Mouse (Mus musculus) heart, embryonic 15.5 days (tissue): ENCODE results near the gene Coro2b. TPM values are rescaled to one million over a fixed set of nuclear protein-coding genes. Genes with fewer than 3 reads are reported as not detected.

Experiments used
- ATAC-seq: fragments of 200-750 bp; cut with Nextera tagmentation; replicated peaks from 2 replicates; pipeline ENCODE4 v1.8.0; 2017; ENCODE audit warnings: low read depth, moderate TSS enrichment; ENCODE audit not compliant: insufficient number of reproducible peaks, insufficient read depth, low FRiP score
- H3K27ac ChIP-seq: fragments of 300-500 bp; sonication (generic); 2 replicates; pipeline ENCODE4 v1.5.1; 2015; ENCODE audit warnings: mild to moderate bottlenecking, inconsistent platforms
- H3K27me3 ChIP-seq: fragments of 300-500 bp; sonication (generic); 2 replicates; pipeline ENCODE4 v1.6.1; 2015; ENCODE audit warnings: inconsistent platforms
- H3K36me3 ChIP-seq: fragments of 300-500 bp; sonication (generic); 2 replicates; pipeline ENCODE4 v1.6.1; 2015; ENCODE audit warnings: mild to moderate bottlenecking, inconsistent platforms
- H3K4me1 ChIP-seq: fragments of 300-500 bp; sonication (generic); replicated peaks from 2 replicates; pipeline ENCODE4 v1.6.1; 2015; ENCODE audit warnings: inconsistent platforms
- H3K4me2 ChIP-seq: fragments of 300-500 bp; sonication (generic); 2 replicates; pipeline ENCODE4 v1.6.1; 2015; ENCODE audit warnings: inconsistent platforms, mild to moderate bottlenecking, moderate library complexity
- H3K4me3 ChIP-seq: fragments of 300-500 bp; sonication (generic); 2 replicates; pipeline ENCODE4 v1.5.1; 2015; ENCODE audit warnings: mild to moderate bottlenecking, inconsistent platforms
- H3K9ac ChIP-seq: fragments of 300-500 bp; sonication (generic); 2 replicates; pipeline ENCODE4 v1.6.1; 2015; ENCODE audit warnings: mild to moderate bottlenecking, inconsistent platforms
- H3K9me3 ChIP-seq: fragments of 300-500 bp; sonication (generic); replicated peaks from 2 replicates; pipeline ENCODE4 v1.6.1; 2016; ENCODE audit warnings: inconsistent platforms
- WGBS: fragments of 180-500 bp; shearing (Covaris S2); methylation state at CpG from one replicate; pipeline ENCODE4 v1.1.7; 2015; ENCODE audit warnings: mixed read lengths; 5-methylcytosine and 5-hydroxymethylcytosine counted together
- polyA plus RNA-seq: library from polyadenylated mRNA; unstranded; fragments of >200 nt; fragmentation: Nextera tagmentation; extraction: Ambion mirVana; gene quantifications from 2 replicates; pipeline ENCODE4 v1.2.1, GENCODE M21; 2015

The Coro2b gene
- polyA plus RNA-seq, 1 experiment from 2014 or later, result 5.7 TPM

DNA sequence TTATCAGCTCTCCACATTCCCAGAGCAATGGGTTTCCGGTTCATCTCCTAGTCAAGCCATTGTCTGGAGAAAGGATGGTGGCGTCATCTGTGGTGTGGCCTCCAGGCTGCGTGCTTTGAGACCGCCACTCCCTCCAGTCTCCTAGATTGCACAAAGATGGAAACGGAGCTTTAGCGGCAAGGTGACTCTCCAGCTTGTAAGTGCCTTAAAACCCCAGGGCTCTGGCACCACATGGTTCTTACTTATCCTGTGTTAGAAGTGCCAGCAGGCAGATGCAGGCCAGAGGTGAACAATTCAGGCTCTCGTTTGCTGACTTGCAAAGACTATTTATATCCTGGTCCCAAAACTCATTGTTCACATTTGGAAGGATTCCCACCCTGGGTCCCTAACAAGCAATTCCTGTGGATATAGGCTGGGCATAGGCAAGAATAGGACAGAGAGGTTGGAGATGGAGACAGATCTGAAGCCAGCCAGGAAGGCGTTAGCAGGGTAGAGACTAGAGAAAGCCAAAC, 155.4 kb downstream of the Coro2b start:
- no peaks in the 10 kb centered on the region for H3K9me3 ChIP-seq
- no peak overlapping the region for H3K9ac ChIP-seq
- H3K27ac ChIP-seq, result peak overlapping the region; percentile 73
- 25% methylated on average over 8 of the region's 8 CpGs for WGBS
- H3K27me3 ChIP-seq, result no peaks in the 10 kb centered on the region
- peak; percentile 60 for ATAC-seq
- H3K4me1 ChIP-seq, result peaks cover 31% of the 10 kb centered on the region
- H3K36me3 ChIP-seq, result peaks cover 33% of the 10 kb centered on the region
- H3K4me3 ChIP-seq, result no peak overlapping the region
- peak overlapping the region; percentile 4 for H3K4me2 ChIP-seq

DNA sequence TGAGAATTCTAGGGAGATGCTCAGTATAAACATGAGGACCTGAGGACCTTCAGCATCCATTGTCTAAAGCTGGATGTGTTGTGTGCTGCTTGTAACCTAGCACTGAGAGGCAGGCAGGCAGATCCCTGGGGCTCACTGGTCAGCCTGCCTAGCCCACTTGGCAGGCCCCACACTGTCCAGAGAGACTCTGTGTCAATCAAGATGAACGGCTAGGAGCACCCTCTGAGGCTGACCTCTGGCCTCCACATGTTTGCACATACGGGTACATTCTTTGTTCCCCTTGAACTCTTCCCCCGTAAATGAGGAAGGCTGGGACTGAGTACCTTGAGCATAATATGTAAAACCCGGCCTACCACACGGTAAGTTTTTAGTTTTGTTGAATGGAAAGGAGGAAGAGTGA, 156.5 kb downstream of the Coro2b start:
- 63% methylated on average over 5 of the region's 5 CpGs for WGBS
- Histone ChIP-seq H3K4me2 (no peak overlapping the region), H3K27ac (peak overlapping the region; percentile 73), H3K4me1 (peaks cover 33% of the 10 kb centered on the region), H3K9ac (no peak overlapping the region), H3K36me3 (peaks cover 42% of the 10 kb centered on the region), H3K9me3 (no peaks in the 10 kb centered on the region), H3K4me3 (no peak overlapping the region), H3K27me3 (no peaks in the 10 kb centered on the region)
- no peak for ATAC-seq

DNA sequence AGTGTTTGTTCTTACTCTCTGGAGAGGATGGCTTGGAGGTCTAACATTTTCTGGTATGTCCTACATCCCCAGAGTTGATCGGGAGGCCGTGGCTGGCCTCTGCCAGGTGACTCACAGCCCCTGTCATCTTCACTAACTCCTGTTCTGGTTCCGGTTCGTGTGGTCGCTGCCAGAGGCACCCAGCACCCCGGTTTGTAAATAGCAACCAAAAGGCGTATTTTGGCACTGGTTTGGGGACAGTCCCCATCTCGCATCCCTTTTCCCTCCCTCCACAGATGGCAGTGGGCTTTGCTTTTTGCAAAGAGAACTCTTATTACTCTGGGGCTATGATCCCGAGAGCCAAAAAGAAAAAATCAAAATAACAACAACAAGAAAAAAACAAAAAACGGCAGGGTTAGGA, 158.9 kb downstream of the Coro2b start:
- Histone ChIP-seq H3K4me2 (no peak overlapping the region), H3K4me1 (peaks cover 51% of the 10 kb centered on the region), H3K9ac (no peak overlapping the region), H3K27me3 (no peaks in the 10 kb centered on the region), H3K36me3 (peaks cover 62% of the 10 kb centered on the region), H3K27ac (no peak overlapping the region), H3K9me3 (no peaks in the 10 kb centered on the region), H3K4me3 (no peak overlapping the region)
- no peak for ATAC-seq
- 93% methylated on average over 10 of the region's 10 CpGs for WGBS

DNA sequence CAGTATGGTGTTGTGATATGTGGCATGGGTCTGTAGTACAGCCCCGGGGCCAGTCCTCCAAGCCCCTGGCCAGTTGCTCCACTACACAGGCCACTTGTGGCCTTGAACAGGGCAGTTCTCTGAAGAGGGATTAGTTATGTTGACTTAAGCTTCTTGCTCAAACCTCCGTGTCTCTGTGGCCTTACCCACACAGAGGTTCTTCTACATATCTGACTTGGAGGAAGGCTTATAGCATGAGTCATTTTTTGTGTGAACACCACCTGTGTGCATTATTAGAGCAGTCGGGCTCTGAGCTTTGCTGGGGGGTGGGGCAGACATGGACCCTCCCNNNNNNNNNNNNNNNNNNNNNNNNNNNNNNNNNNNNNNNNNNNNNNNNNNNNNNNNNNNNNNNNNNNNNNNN, 162.6 kb downstream of the Coro2b start:
- Histone ChIP-seq H3K27ac (peak overlapping the region; percentile 21; the same call in 1 of the 2 replicates), H3K27me3 (no peaks in the 10 kb centered on the region), H3K36me3 (peaks cover 59% of the 10 kb centered on the region), H3K4me2 (no peak overlapping the region), H3K9me3 (no peaks in the 10 kb centered on the region), H3K4me3 (no peak overlapping the region), H3K4me1 (peaks cover 50% of the 10 kb centered on the region), H3K9ac (no peak overlapping the region)
- no peak for ATAC-seq
- WGBS, result 67% methylated on average over 3 of the region's 3 CpGs

DNA sequence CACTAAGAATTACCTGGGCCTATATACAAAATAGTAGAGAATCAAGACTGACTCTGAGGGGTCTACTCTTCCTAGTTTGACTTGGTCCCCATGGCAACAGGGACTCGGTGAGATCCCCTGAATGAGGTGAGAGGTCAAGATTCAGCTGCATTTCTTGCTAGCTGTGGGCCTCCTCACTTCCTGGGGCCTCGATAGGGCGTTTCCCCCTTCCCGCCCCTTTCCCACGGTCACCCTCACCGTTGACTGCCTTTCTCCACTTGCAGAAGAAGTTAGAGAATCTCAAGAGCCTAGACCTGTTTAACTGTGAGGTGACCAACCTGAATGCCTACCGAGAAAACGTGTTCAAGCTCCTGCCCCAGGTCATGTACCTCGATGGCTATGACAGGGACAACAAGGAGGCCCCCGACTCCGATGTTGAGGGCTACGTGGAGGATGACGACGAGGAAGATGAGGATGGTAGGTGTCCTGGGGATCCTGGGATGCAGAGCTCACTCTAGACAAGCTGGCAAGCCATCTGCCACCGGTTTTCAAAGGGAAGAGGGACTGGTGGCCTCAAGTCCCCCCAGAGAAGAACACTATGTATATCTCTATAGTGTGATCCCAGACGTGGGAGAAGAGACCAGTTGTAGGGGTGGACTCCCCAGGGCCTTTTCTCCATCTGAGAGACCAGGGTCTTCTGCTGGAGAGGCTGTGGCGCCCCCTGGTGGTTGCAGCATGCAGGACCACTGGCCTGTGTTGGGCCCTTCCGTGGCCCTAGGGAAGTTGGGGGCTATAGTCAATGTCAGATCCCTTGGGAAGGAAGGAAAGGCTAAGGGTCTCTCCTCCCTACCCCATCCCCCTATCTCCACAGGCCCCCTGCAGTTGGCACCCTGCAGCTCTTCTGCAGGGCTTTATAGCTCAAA, 163.4 kb downstream of the Coro2b start:
- H3K36me3 ChIP-seq, result peaks cover 55% of the 10 kb centered on the region
- peaks cover 57% of the 10 kb centered on the region for H3K4me1 ChIP-seq

DNA sequence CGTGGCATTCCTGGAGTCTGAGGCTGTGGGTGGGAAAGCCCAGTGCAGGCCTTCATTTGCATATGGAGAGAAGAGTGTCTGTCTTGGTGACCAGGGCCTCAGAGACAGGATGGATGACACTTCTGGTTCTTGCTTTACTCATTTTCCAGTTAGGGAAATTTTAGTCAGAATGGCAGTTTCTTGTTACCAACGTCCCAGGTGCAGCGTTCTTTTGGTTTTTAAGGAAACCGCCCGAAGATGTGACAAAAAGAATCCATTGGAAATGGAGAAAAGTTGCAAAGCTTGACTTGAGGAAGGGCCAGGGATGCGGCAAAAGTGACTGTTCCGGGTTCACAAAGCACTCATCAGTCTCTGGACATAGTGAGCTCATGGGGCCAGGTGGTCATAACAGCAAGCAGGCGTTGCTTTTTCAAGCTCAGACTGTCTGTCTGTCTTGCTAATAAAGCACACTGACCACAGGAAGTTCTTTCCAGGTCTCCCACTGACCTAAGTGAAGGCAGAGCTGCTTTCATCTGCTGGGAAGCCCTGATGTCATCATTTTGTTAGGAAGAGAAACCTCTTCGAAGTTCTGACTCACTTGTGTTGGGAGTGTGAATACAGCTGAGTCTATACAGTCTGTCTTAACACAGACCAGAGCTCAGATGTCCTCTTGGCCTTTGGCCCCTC, 164.2 kb downstream of the Coro2b start:
- H3K27me3 ChIP-seq, result no peaks in the 10 kb centered on the region
- no peak for ATAC-seq
- 77% methylated on average over 9 of the region's 9 CpGs for WGBS
- no peak overlapping the region for H3K4me2 ChIP-seq
- H3K27ac ChIP-seq, result no peak overlapping the region
- peaks cover 65% of the 10 kb centered on the region for H3K4me1 ChIP-seq
- peaks cover 49% of the 10 kb centered on the region for H3K36me3 ChIP-seq
- no peak overlapping the region for H3K4me3 ChIP-seq
- no peak overlapping the region for H3K9ac ChIP-seq
- H3K9me3 ChIP-seq, result no peaks in the 10 kb centered on the region

More for the DNA sequence above, 163.4 kb downstream of the Coro2b start:
- Histone ChIP-seq H3K9me3 (no peaks in the 10 kb centered on the region), H3K27me3 (no peaks in the 10 kb centered on the region), H3K27ac (peak overlapping the region; percentile 33; the same call in 1 of the 2 replicates), H3K4me3 (no peak overlapping the region), H3K9ac (no peak overlapping the region), H3K4me2 (no peak overlapping the region)
- ATAC-seq, result no peak
- 57% methylated on average over 18 of the region's 18 CpGs for WGBS

DNA sequence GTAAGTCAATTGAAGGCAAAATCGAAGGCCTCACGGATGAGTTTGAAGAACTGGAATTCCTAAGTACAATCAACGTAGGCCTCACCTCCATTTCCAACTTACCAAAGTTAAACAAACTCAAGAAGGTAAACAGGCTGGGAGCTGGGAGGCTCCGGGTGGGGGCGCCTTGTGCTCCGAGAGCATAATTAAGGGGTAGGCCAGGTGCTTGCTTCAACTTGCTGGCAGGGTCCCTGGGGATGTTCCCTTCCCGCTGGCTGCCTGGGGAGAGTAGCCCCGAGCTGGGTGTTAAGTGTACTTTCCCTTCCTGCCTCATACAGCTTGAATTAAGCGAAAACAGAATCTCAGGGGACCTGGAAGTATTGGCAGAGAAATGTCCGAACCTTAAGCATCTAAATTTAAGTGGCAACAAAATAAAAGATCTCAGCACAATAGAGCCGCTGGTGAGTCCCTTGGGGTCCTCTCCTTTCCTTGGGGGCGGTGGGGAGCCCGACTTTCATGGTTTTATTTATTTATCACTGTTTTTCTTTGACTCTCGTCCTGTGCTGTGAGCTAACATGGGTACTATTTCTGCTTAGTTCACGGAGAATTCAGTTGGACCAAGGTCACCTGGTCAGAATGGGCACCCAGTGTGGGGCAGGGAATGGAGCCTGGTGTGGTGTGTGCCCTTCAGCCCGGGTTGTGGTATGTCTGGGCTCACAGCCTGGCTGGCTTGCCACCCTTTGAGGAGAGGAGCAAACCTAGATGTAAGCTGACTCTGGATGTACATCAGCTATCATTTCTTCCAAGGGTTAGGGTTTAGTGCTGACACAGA, 164.9 kb downstream of the Coro2b start:
- Histone ChIP-seq H3K27ac (no peak overlapping the region), H3K9ac (no peak overlapping the region), H3K36me3 (peaks cover 41% of the 10 kb centered on the region), H3K9me3 (no peaks in the 10 kb centered on the region), H3K4me2 (no peak overlapping the region), H3K4me1 (peaks cover 72% of the 10 kb centered on the region), H3K4me3 (no peak overlapping the region), H3K27me3 (no peaks in the 10 kb centered on the region)
- ATAC-seq, result no peak
- 74% methylated on average over 16 of the region's 16 CpGs for WGBS

DNA sequence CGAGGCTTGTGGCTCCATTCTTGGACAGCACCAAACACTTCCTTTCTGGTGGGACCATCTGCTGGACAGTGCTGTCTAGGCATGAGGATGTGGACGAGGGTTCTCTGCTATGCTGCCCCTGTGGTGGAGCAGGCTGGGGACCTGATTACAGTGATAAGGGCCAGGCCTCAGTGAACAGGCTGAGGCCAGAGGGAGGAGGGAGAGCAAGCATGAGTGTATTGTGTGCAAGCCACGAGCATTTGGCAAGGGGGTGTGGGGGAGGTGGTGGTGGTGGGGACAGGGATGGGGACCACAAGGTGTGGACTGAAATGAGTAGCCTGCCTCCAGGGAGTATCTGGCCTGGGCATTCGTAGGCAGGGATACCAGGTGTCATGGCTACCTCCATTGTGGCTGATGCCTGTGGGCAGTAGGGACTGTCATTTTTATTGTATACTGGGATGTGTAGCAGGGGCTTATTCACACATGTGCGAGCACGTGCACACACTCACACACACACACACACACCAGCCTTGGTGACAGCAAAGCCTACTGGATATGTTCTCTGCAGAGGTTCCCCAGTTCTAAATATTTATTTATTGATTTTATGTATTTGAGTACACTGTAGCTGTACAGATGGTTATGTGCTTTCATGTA, 166.1 kb downstream of the Coro2b start:
- Histone ChIP-seq H3K27ac (0 out of 2 replicates have a peak overlapping the region, but pooled peaks have one; percentile 22), H3K4me1 (peaks cover 83% of the 10 kb centered on the region), H3K4me2 (no peak overlapping the region), H3K4me3 (no peak overlapping the region), H3K27me3 (no peaks in the 10 kb centered on the region), H3K9ac (no peak overlapping the region), H3K36me3 (peaks cover 31% of the 10 kb centered on the region), H3K9me3 (no peaks in the 10 kb centered on the region)
- ATAC-seq, result no peak
- WGBS, result 60% methylated on average over 6 of the region's 6 CpGs

DNA sequence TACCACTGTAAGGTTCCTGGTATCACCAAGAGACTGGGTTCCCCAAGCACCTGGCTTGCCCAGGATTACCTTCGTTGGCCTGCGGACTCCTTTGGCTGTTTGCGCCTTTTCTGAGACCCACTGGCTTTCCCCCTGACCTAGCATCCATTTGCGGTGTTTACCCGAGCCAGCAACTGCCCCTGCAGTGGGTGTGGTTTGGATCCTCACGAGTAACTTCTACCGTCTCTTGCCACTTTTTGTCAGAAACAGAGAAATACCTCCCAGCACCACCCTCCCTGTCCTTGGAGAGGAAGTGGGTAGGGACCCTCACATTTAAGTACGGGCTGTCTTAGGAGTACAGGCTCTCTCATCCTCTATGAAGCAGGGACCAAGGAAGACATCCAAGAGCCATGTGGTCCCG, 166.7 kb downstream of the Coro2b start:
- no peak overlapping the region for H3K9ac ChIP-seq
- H3K4me2 ChIP-seq, result no peak overlapping the region
- 0 out of 2 replicates have a peak overlapping the region, but pooled peaks have one; percentile 22 for H3K27ac ChIP-seq
- no peak for ATAC-seq
- 57% methylated on average over 9 of the region's 9 CpGs for WGBS
- peaks cover 87% of the 10 kb centered on the region for H3K4me1 ChIP-seq
- H3K4me3 ChIP-seq, result no peak overlapping the region
- peaks cover 26% of the 10 kb centered on the region for H3K36me3 ChIP-seq
- H3K9me3 ChIP-seq, result no peaks in the 10 kb centered on the region
- no peaks in the 10 kb centered on the region for H3K27me3 ChIP-seq
